Mouse (Mus musculus): ENCODE measurements around the gene Bcl3. TPM values are rescaled to one million over a fixed set of nuclear protein-coding genes. Genes with fewer than 3 reads are reported as not detected.

Bcl3 gene
- total and polyA plus RNA-seq, 3 experiments: 3.2 to 25.2 (median 15.8) TPM

DNA sequence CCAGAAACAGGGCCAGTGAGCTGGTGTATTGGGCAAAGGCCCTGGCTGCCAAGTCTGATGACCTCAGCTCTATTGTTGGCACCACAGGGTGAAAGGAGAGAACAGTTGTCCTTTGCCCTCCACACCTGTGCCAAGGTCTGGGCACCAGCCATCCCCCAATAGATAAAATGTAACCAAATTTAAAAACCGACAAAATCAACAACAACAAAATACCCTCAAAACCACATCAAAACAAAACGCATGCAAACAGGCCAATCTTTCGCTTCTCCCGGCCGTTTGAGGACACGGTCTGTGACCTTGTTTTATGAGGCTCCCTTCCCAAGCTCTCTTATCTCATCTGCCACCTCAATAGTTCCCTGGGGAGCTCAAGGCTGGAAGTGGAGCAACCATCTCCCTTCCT is 43.9 kb upstream of the Bcl3 start:
- Histone ChIP-seq H3K36me3 (replicated peaks in 1 of 2; ENCODE audit: control insufficient read depth in 1 of 2, insufficient read depth in 1 of 2, low read length in 1 of 2) (peaks cover 0 to 34% of the 10 kb centered on the region in 2 experiments), H3K27ac (ENCODE audit: insufficient read depth, low read depth) (no peak overlapping the region), H3K4me3 (replicated peaks in 1 of 3; ENCODE audit: low read depth in 2 of 3, low read length in 2 of 3, poor library complexity in 1 of 3) (no peak overlapping the region), H3K27me3 (replicated peaks) (no peaks in the 10 kb centered on the region), H3K4me2 (ENCODE audit: insufficient read depth, low read depth, poor library complexity, severe bottlenecking) (no peak overlapping the region), H3K9me3 (replicated peaks; ENCODE audit: low read length) (no peaks in the 10 kb centered on the region), H3K9ac (ENCODE audit: insufficient read depth, low read depth) (no peak overlapping the region), H3K4me1 (ENCODE audit: control insufficient read depth in 1 of 2, insufficient read depth in 2 of 2) (peaks cover 10 to 51% of the 10 kb centered on the region in 2 experiments), H3K79me2 (replicated peaks; ENCODE audit: control insufficient read depth, extremely low read depth, insufficient read depth, poor library complexity, severe bottlenecking) (no peaks in the 10 kb centered on the region)
- no peak for DNase-seq (ENCODE audit: extremely low read depth)
- dilution Hi-C loops (cut with MboI; ENCODE audit: extremely low pct_ligation_motif_present, extremely low pct_unique_long_range_greater_than_20kb, low sequenced_read_pairs) (no loop called here), in situ Hi-C loops (cut with MboI; ENCODE audit: low pct_ligation_motif_present, low pct_unique_long_range_greater_than_20kb, low sequenced_read_pairs) (loop anchor here (25.0 kb wide), 1 partner anchor 454 kb away; the partner anchor contains the start of genes Ckm and Klc3)
- TF ChIP-seq ZC3H11A (IDR thresholded peaks at IDR 0.05; ENCODE audit: low read depth, low read length) (no peak), ELF1 (IDR thresholded peaks at IDR 0.05; ENCODE audit: low read depth, low read length) (no peak), BHLHE40 (IDR thresholded peaks at IDR 0.05; ENCODE audit: low read depth, low read length) (no peak), POLR2AphosphoS2 (IDR thresholded peaks at IDR 0.05; ENCODE audit: low read depth, low read length) (no peak), PAX5 (IDR thresholded peaks at IDR 0.05; ENCODE audit: low read length) (no peak), ETS1 (conservative IDR thresholded peaks at IDR 0.05; ENCODE audit: low read depth, low read length) (no peak), CHD2 (IDR thresholded peaks at IDR 0.05; ENCODE audit: low read length) (no peak), UBTF (IDR thresholded peaks at IDR 0.05; ENCODE audit: low read depth, low read length) (no peak)

- no peaks in the 10 kb centered on the region for H3K9me3 ChIP-seq (replicated peaks; ENCODE audit: low read length)
- H3K4me2 ChIP-seq (ENCODE audit: insufficient read depth, low read depth, poor library complexity, severe bottlenecking): no peak overlapping the region
- H3K27ac ChIP-seq (ENCODE audit: insufficient read depth, low read depth): no peak overlapping the region
- in situ Hi-C loops (cut with MboI; ENCODE audit: low pct_ligation_motif_present, low pct_unique_long_range_greater_than_20kb, low sequenced_read_pairs): loop anchor here (25.0 kb wide), 1 partner anchor 453 kb away; the partner anchor contains the start of genes Ckm and Klc3
- H3K4me3 ChIP-seq (replicated peaks in 1 of 3; ENCODE audit: low read depth in 2 of 3, low read length in 2 of 3, poor library complexity in 1 of 3): no peak overlapping the region
- H3K79me2 ChIP-seq (replicated peaks; ENCODE audit: control insufficient read depth, extremely low read depth, insufficient read depth, poor library complexity, severe bottlenecking): no peaks in the 10 kb centered on the region
- H3K36me3 ChIP-seq (replicated peaks in 1 of 2; ENCODE audit: control insufficient read depth in 1 of 2, insufficient read depth in 1 of 2, low read length in 1 of 2): peaks cover 0 to 45% of the 10 kb centered on the region in 2 experiments
- dilution Hi-C loops (cut with MboI; ENCODE audit: extremely low pct_ligation_motif_present, extremely low pct_unique_long_range_greater_than_20kb, low sequenced_read_pairs): no loop called here
- H3K27me3 ChIP-seq (replicated peaks): no peaks in the 10 kb centered on the region
- DNase-seq (ENCODE audit: extremely low read depth): no peak
- peaks cover 10 to 48% of the 10 kb centered on the region in 2 experiments for H3K4me1 ChIP-seq (ENCODE audit: control insufficient read depth in 1 of 2, insufficient read depth in 2 of 2)
- no peak overlapping the region for H3K9ac ChIP-seq (ENCODE audit: insufficient read depth, low read depth)
- TF ChIP-seq ZMIZ1 (IDR thresholded peaks at IDR 0.05; ENCODE audit: low read depth, low read length): no peak
- no peak for TF ChIP-seq USF1 (IDR thresholded peaks at IDR 0.05; ENCODE audit: low read depth, low read length)
- no peak for TF ChIP-seq UBTF (IDR thresholded peaks at IDR 0.05; ENCODE audit: low read depth, low read length)
- no peak for TF ChIP-seq JUN (IDR thresholded peaks at IDR 0.05; ENCODE audit: insufficient read depth, low read depth, low read length)
- no peak for TF ChIP-seq ZKSCAN1 (IDR thresholded peaks at IDR 0.05; ENCODE audit: borderline replicate concordance, low read depth, low read length)
- no peak for TF ChIP-seq ZNF384 (IDR thresholded peaks at IDR 0.05; ENCODE audit: low read depth, low read length)
- TF ChIP-seq NRF1 (IDR thresholded peaks at IDR 0.05; ENCODE audit: low read depth, low read length): no peak
- TF ChIP-seq ZC3H11A (IDR thresholded peaks at IDR 0.05; ENCODE audit: low read depth, low read length): no peak
- TF ChIP-seq POLR2A (IDR thresholded peaks at IDR 0.05; ENCODE audit: low read depth, low read length): no peak
- no peak for TF ChIP-seq MEF2A (IDR thresholded peaks at IDR 0.05; ENCODE audit: borderline replicate concordance, low read depth, low read length)
- no peak for TF ChIP-seq EP300 (IDR thresholded peaks at IDR 0.05; ENCODE audit: low read length)
- TF ChIP-seq PAX5 (IDR thresholded peaks at IDR 0.05; ENCODE audit: low read length): no peak
- TF ChIP-seq MYC (IDR thresholded peaks at IDR 0.05; ENCODE audit: low read depth, low read length): no peak
- no peak for TF ChIP-seq MAFK (IDR thresholded peaks at IDR 0.05; ENCODE audit: insufficient replicate concordance, low read length)
- TF ChIP-seq MAX (IDR thresholded peaks at IDR 0.05; ENCODE audit: low read length): no peak
- TF ChIP-seq MAZ (IDR thresholded peaks at IDR 0.05; ENCODE audit: low read depth, low read length): no peak
Observed at GRCm38 (mm10) chr7:19865246-19866036, 42.9 kb upstream of the Bcl3 start.

Data from CH12.LX (cell line).